Mouse (Mus musculus): Measurements from ENCODE around the gene Slc22a12. TPM values are rescaled to one million over a fixed set of nuclear protein-coding genes. Genes with fewer than 3 reads are reported as not detected.

Gene Slc22a12
- total and polyA plus RNA-seq, 3 experiments: not detected

- H3K4me1 ChIP-seq (ENCODE audit: control insufficient read depth in 1 of 2, insufficient read depth in 2 of 2, low read length in 2 of 2): no peaks in the 10 kb centered on the region
- H3K36me3 ChIP-seq (ENCODE audit: control insufficient read depth in 1 of 2, insufficient read depth in 2 of 2, low read length in 2 of 2): no peaks in the 10 kb centered on the region
- no peaks in the 10 kb centered on the region for H3K79me2 ChIP-seq (ENCODE audit: control insufficient read depth, insufficient read depth, low read length, poor library complexity)
- no peak for DNase-seq (ENCODE audit: low read depth, low spot score)
- no peaks in the 10 kb centered on the region for H3K9me3 ChIP-seq (replicated peaks; ENCODE audit: insufficient read depth, low read length)
- no peak overlapping the region for H3K9ac ChIP-seq (ENCODE audit: control insufficient read depth, low read depth, low read length, poor library complexity, severe bottlenecking)
- H3K27ac ChIP-seq (ENCODE audit: control insufficient read depth, low read depth, low read length): no peak overlapping the region
- TF ChIP-seq CHD2 (IDR thresholded peaks at IDR 0.05; ENCODE audit: low read length) (no peak), TCF12 (IDR thresholded peaks at IDR 0.05; ENCODE audit: low read depth, low read length) (no peak), TAL1 (IDR thresholded peaks at IDR 0.05; ENCODE audit: low read length) (no peak), CHD1 (IDR thresholded peaks at IDR 0.05; ENCODE audit: low read depth, low read length) (no peak), MYC (IDR thresholded peaks at IDR 0.05; ENCODE audit: low read depth, low read length) (no peak), NELFE (IDR thresholded peaks at IDR 0.05; ENCODE audit: low read depth, low read length) (no peak), UBTF (IDR thresholded peaks at IDR 0.05; ENCODE audit: borderline replicate concordance, insufficient read depth, low read depth, low read length) (no peak), BHLHE40 (IDR thresholded peaks at IDR 0.05; ENCODE audit: borderline replicate concordance, low read depth, low read length) (no peak), MYB (IDR thresholded peaks at IDR 0.05; ENCODE audit: low read depth, low read length) (no peak), GABPA (IDR thresholded peaks at IDR 0.05; ENCODE audit: low read depth, low read length) (no peak), KAT2A (conservative IDR thresholded peaks at IDR 0.05; ENCODE audit: low read depth, low read length) (no peak), MAFK (IDR thresholded peaks at IDR 0.05; ENCODE audit: borderline replicate concordance, low read depth, low read length) (no peak), E2F4 (IDR thresholded peaks at IDR 0.05; ENCODE audit: borderline replicate concordance, low read depth, low read length) (no peak), MAZ (IDR thresholded peaks at IDR 0.05; ENCODE audit: low read depth, low read length) (no peak)
- H3K4me3 ChIP-seq (ENCODE audit: control insufficient read depth in 1 of 2, insufficient read depth in 1 of 2, low read depth in 2 of 2, low read length in 2 of 2): no peak overlapping the region
- H3K27me3 ChIP-seq (ENCODE audit: control insufficient read depth in 1 of 2, insufficient read depth in 2 of 2, low read length in 2 of 2): no peaks in the 10 kb centered on the region; a peak in 1 of 4 replicates
These were observed 8.8 kb downstream of the Slc22a12 start for GRCm38 (mm10) chr19:6534118-6534415.

GRCm38 (mm10) chr19:6533290-6534117 is 9.3 kb downstream of the Slc22a12 start:
- TF ChIP-seq MXI1 (IDR thresholded peaks at IDR 0.05; ENCODE audit: low read depth, low read length) (no peak), MAX (IDR thresholded peaks at IDR 0.05; ENCODE audit: low read length) (no peak), POLR2A (IDR thresholded peaks at IDR 0.05; ENCODE audit: control insufficient read depth in 1 of 2, insufficient read depth in 1 of 2, low read depth in 1 of 2, low read length in 2 of 2, poor library complexity in 1 of 2) (no peak), TCF12 (IDR thresholded peaks at IDR 0.05; ENCODE audit: low read depth, low read length) (no peak), CHD1 (IDR thresholded peaks at IDR 0.05; ENCODE audit: low read depth, low read length) (no peak)
- Histone ChIP-seq H3K4me3 (ENCODE audit: control insufficient read depth in 1 of 2, insufficient read depth in 1 of 2, low read depth in 2 of 2, low read length in 2 of 2) (no peak overlapping the region), H3K36me3 (ENCODE audit: control insufficient read depth in 1 of 2, insufficient read depth in 2 of 2, low read length in 2 of 2) (no peaks in the 10 kb centered on the region), H3K27me3 (ENCODE audit: control insufficient read depth in 1 of 2, insufficient read depth in 2 of 2, low read length in 2 of 2) (no peaks in the 10 kb centered on the region; a peak in 1 of 4 replicates), H3K9me3 (replicated peaks; ENCODE audit: insufficient read depth, low read length) (no peaks in the 10 kb centered on the region), H3K27ac (ENCODE audit: control insufficient read depth, low read depth, low read length) (no peak overlapping the region), H3K4me1 (ENCODE audit: control insufficient read depth in 1 of 2, insufficient read depth in 2 of 2, low read length in 2 of 2) (no peaks in the 10 kb centered on the region), H3K9ac (ENCODE audit: control insufficient read depth, low read depth, low read length, poor library complexity, severe bottlenecking) (no peak overlapping the region), H3K79me2 (ENCODE audit: control insufficient read depth, insufficient read depth, low read length, poor library complexity) (no peaks in the 10 kb centered on the region)
- DNase-seq (ENCODE audit: low read depth, low spot score): no peak
